Mouse (Mus musculus) CH12.LX (cell line): ENCODE data around the gene Lrp6. TPM values are rescaled to one million over a fixed set of nuclear protein-coding genes. Genes with fewer than 3 reads are reported as not detected.
A peak's percentile ranks its signal among the peaks of the same experiment; 100 is the strongest.

Experiments
- DNase-seq: peaks from one replicate; pipeline ENCODE4 v3.0.0-alpha.2; 2013; ENCODE audit errors: extremely low read depth
- H3K27ac ChIP-seq: 2 replicates; pipeline ENCODE4 v1.5.1; 2012; ENCODE audit warnings: low read depth, mild to moderate bottlenecking, control low read depth, moderate library complexity; ENCODE audit not compliant: insufficient read depth
- H3K27me3 ChIP-seq: replicated peaks from 2 replicates; pipeline ENCODE3; 2012; ENCODE audit warnings: inconsistent platforms
- H3K36me3 ChIP-seq, 2 experiments: replicated peaks in 1 of 2; 2 replicates each; pipeline versions ENCODE3 to v1.6.1; 2012; ENCODE audit warnings: inconsistent platforms in 1 of 2, low read length in 1 of 2, mild to moderate bottlenecking in 1 of 2, mixed read lengths in 1 of 2, moderate library complexity in 1 of 2; ENCODE audit not compliant: control insufficient read depth in 1 of 2, insufficient read depth in 1 of 2
- H3K4me1 ChIP-seq, 2 experiments: 2 replicates each; pipeline ENCODE4 v1.6.1; 2012; ENCODE audit warnings: inconsistent platforms in 1 of 2, moderate library complexity in 1 of 2; ENCODE audit not compliant: insufficient read depth in 2 of 2, control insufficient read depth in 1 of 2
- H3K4me2 ChIP-seq: 2 replicates; pipeline ENCODE4 v1.6.1; 2012; ENCODE audit warnings: low read depth, mild to moderate bottlenecking, control low read depth; ENCODE audit not compliant: poor library complexity, insufficient read depth, severe bottlenecking
- H3K4me3 ChIP-seq, 3 experiments: fragments of 150-350 bp in 1 of 3; sonication (generic) in 1 of 3; replicated peaks in 1 of 3; 2 replicates each; pipeline versions ENCODE3 to v1.5.1; 2011 to 2012; ENCODE audit warnings: low read depth in 2 of 3, low read length in 2 of 3, mild to moderate bottlenecking in 2 of 3, moderate library complexity in 2 of 3, control low read depth in 1 of 3, improper control_type of control experiment in 1 of 3, inconsistent platforms in 1 of 3, mixed read lengths in 1 of 3; ENCODE audit not compliant: poor library complexity in 1 of 3
- H3K79me2 ChIP-seq: replicated peaks from 2 replicates; pipeline ENCODE4 v1.6.1; 2012; ENCODE audit warnings: mild to moderate bottlenecking, moderate library complexity; ENCODE audit not compliant: control insufficient read depth, poor library complexity, insufficient read depth, severe bottlenecking; ENCODE audit errors: extremely low read depth
- H3K9ac ChIP-seq: 2 replicates; pipeline ENCODE4 v1.6.1; 2012; ENCODE audit warnings: low read depth, mild to moderate bottlenecking, control low read depth, moderate library complexity; ENCODE audit not compliant: insufficient read depth
- H3K9me3 ChIP-seq: replicated peaks from 2 replicates; pipeline ENCODE3; 2012; ENCODE audit warnings: low read length, inconsistent platforms, mixed read lengths
- BHLHE40 ChIP-seq: IDR thresholded peaks from 2 replicates; pipeline ENCODE4 v1.6.1; 2011; ENCODE audit warnings: mild to moderate bottlenecking, low read depth, low read length, improper control_type of control experiment
- CHD1 ChIP-seq: IDR thresholded peaks from 2 replicates; pipeline ENCODE4 v1.6.1; 2012; ENCODE audit warnings: low read depth, low read length, improper control_type of control experiment, inconsistent platforms
- CHD2 ChIP-seq: IDR thresholded peaks from 2 replicates; pipeline ENCODE4 v1.6.1; 2011; ENCODE audit warnings: low read length, improper control_type of control experiment
- ELF1 ChIP-seq: IDR thresholded peaks from 2 replicates; pipeline ENCODE4 v1.6.1; 2014; ENCODE audit warnings: low read depth, mild to moderate bottlenecking, inconsistent platforms, low read length, improper control_type of control experiment
- EP300 ChIP-seq: IDR thresholded peaks from 2 replicates; pipeline ENCODE4 v1.6.1; 2011; ENCODE audit warnings: low read length, improper control_type of control experiment
- ETS1 ChIP-seq: conservative IDR thresholded peaks from 2 replicates; pipeline ENCODE4 v1.6.1; 2012; ENCODE audit warnings: low read depth, mild to moderate bottlenecking, inconsistent platforms, low read length, improper control_type of control experiment, moderate library complexity
- GABPA ChIP-seq: IDR thresholded peaks from 2 replicates; pipeline ENCODE4 v1.6.1; 2012; ENCODE audit warnings: low read depth, low read length, improper control_type of control experiment, inconsistent platforms; ENCODE audit not compliant: insufficient replicate concordance
- KAT2A ChIP-seq: IDR thresholded peaks from 2 replicates; pipeline ENCODE4 v1.6.1; 2012; ENCODE audit warnings: low read length, improper control_type of control experiment, inconsistent platforms; ENCODE audit not compliant: insufficient replicate concordance
- MAFK ChIP-seq: IDR thresholded peaks from 2 replicates; pipeline ENCODE4 v1.6.1; 2011; ENCODE audit warnings: low read length, improper control_type of control experiment; ENCODE audit not compliant: insufficient replicate concordance
- MYC ChIP-seq: IDR thresholded peaks from 2 replicates; pipeline ENCODE4 v1.6.1; 2011; ENCODE audit warnings: low read depth, mild to moderate bottlenecking, improper control_type of control experiment, low read length
- POLR2A ChIP-seq: IDR thresholded peaks from 2 replicates; pipeline ENCODE4 v1.6.1; 2011; ENCODE audit warnings: low read depth, mild to moderate bottlenecking, improper control_type of control experiment, low read length
- RAD21 ChIP-seq: IDR thresholded peaks from 2 replicates; pipeline ENCODE4 v1.6.1; 2011; ENCODE audit warnings: low read depth, mild to moderate bottlenecking, low read length, improper control_type of control experiment, moderate library complexity
- RCOR1 ChIP-seq: conservative IDR thresholded peaks from 2 replicates; pipeline ENCODE4 v1.6.1; 2012; ENCODE audit warnings: low read depth, mild to moderate bottlenecking, inconsistent platforms, low read length, improper control_type of control experiment
- USF1 ChIP-seq: IDR thresholded peaks from 2 replicates; pipeline ENCODE4 v1.6.1; 2014; ENCODE audit warnings: low read depth, mild to moderate bottlenecking, inconsistent platforms, low read length, improper control_type of control experiment
- USF2 ChIP-seq: conservative IDR thresholded peaks from 2 replicates; pipeline ENCODE4 v1.6.1; 2011; ENCODE audit warnings: low read depth, low read length, improper control_type of control experiment
- ZC3H11A ChIP-seq: IDR thresholded peaks from 2 replicates; pipeline ENCODE4 v1.6.1; 2012; ENCODE audit warnings: low read depth, mild to moderate bottlenecking, inconsistent platforms, low read length, improper control_type of control experiment
- dilution Hi-C: fragments of 300-500 bp; cut with MboI; formaldehyde crosslinking; loops from 2 replicates; pipeline ENCODE4 v1.14.3; 2020; ENCODE audit warnings: low sequenced_read_pairs; ENCODE audit not compliant: extremely low pct_unique_long_range_greater_than_20kb, extremely low pct_ligation_motif_present
- in situ Hi-C: fragments of 300-500 bp; cut with MboI; formaldehyde crosslinking; loops from 3 replicates; pipeline ENCODE4 v1.14.3; 2019; ENCODE audit warnings: low sequenced_read_pairs, low pct_ligation_motif_present, low pct_unique_long_range_greater_than_20kb, mixed read lengths
- polyA plus RNA-seq: library from polyadenylated mRNA; unstranded; fragments of >175 nt; gene quantifications from 2 replicates; pipeline ENCODE4 v1.2.1, GENCODE M21; 2012; ENCODE audit warnings: low read depth; ENCODE audit not compliant: insufficient read length
- total RNA-seq, 2 experiments: library from RNA; depleted of rRNA; stranded (reverse); fragments of 300-350 nt in 1 of 2; fragments of >200 nt in 1 of 2; gene quantifications; 2 replicates each; pipeline ENCODE4 v1.2.3; 2012 to 2014

Gene Lrp6
- total and polyA plus RNA-seq, 3 experiments = 12.4 to 15.6 (median 13.3) TPM

DNA sequence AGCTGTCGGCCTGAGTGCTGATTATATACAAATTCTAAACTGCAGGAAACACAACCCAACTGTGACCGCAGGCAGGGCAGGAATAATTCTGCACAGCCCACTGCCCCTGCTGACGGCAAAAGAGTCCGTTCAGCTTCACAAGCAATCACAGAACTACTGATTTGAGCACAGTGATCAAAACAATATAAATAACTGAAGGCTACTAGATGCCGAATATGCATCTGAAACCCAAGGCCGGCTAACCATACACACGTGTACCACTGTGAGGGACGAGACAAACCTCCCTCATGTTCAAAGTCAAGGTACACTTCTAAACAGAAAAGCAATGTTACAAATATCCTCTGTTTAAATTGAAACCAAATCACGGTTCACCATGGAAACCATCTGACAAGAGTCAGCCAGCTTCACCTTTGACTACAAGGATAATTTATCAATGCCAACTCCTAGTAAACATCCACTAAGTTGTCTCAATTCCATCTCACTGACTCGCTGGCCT is 57.0 kb downstream of the Lrp6 start:
- Histone ChIP-seq H3K36me3 (peaks cover 14 to 44% of the 10 kb centered on the region in 2 experiments), H3K4me2 (peak overlapping the region; percentile 51), H3K9me3 (no peaks in the 10 kb centered on the region), H3K9ac (peak overlapping the region; percentile 9; the same call in 1 of the 2 replicates)
- dilution Hi-C loops = no loop called here
- peak; percentile 70 for DNase-seq
- TF ChIP-seq ELF1 = no peak
- TF ChIP-seq POLR2A = no peak
- TF ChIP-seq RAD21 = no peak
- no peak for TF ChIP-seq RCOR1
- no peak for TF ChIP-seq CHD1
- TF ChIP-seq, all 38 proteins: peak for 0
- H3K27me3 ChIP-seq = no peaks in the 10 kb centered on the region
- no peaks in the 10 kb centered on the region for H3K79me2 ChIP-seq
- in situ Hi-C loops = no loop called here
- H3K27ac ChIP-seq = no peak overlapping the region
- H3K4me3 ChIP-seq = peak overlapping the region in 2 of 3 experiments; percentile 14 to 40
- peaks cover 0 to 20% of the 10 kb centered on the region in 2 experiments; a peak in 2 of 4 replicates for H3K4me1 ChIP-seq

DNA sequence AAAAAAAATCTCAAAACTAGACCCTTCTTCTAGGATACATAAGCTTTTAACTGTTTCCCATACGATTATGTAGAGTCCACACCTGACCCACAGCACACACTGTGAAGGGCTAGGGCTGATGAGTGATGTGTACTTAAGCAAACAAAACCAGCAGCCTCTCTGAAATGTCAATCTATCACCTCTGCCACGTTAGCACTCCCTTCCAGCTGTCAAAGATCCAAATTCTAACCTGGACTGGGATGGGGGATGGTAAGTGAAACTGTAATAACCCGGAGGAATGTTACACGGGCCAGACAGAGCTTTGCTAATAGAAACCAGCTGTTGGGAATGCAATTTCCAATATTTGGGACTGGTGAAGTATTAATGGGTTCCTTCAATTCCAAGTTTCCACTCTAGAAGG is 61.9 kb downstream of the Lrp6 start:
- H3K4me3 ChIP-seq = no peak overlapping the region
- no peak overlapping the region for H3K9ac ChIP-seq
- TF ChIP-seq ETS1 (no peak), ZC3H11A (no peak), KAT2A (no peak), CHD2 (no peak)
- in situ Hi-C loops (no loop called here), dilution Hi-C loops (no loop called here)
- H3K9me3 ChIP-seq = no peaks in the 10 kb centered on the region
- no peak for DNase-seq
- H3K4me1 ChIP-seq = peaks cover 0 to 11% of the 10 kb centered on the region in 2 experiments; a peak in 2 of 4 replicates
- H3K79me2 ChIP-seq = no peaks in the 10 kb centered on the region
- no peaks in the 10 kb centered on the region for H3K27me3 ChIP-seq
- H3K36me3 ChIP-seq = peaks cover 10 to 54% of the 10 kb centered on the region in 2 experiments
- no peak overlapping the region for H3K27ac ChIP-seq
- H3K4me2 ChIP-seq = no peak overlapping the region

DNA sequence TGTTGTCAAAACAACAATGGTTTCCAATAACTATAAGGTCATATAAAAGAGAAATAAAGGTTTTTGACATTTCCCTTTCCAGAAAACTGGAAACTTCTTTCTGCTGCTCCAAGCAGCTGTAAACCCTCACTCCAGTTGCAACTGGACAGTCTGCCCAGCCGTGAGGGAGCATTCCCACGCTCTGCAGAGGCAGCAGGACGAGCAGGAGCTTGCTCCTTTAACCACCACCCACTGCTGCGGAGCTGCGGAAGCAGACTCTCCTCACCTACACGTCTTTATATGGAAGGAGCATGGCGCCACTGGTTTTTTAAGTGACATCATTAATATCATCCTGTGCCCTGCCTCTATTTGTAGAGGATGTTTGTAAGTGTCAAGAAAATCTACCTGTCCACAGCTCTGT is 64.4 kb downstream of the Lrp6 start:
- H3K36me3 ChIP-seq = peaks cover 9 to 65% of the 10 kb centered on the region in 2 experiments

More for the DNA sequence above, 64.4 kb downstream of the Lrp6 start:
- H3K9ac ChIP-seq = no peak overlapping the region
- H3K4me3 ChIP-seq = no peak overlapping the region
- peaks cover 0 to 12% of the 10 kb centered on the region in 2 experiments; a peak in 2 of 4 replicates for H3K4me1 ChIP-seq
- no peak for TF ChIP-seq GABPA
- no peak for TF ChIP-seq USF1
- no peak for TF ChIP-seq BHLHE40
- TF ChIP-seq MYC = no peak
- no peak for TF ChIP-seq USF2
- no peak for TF ChIP-seq ZC3H11A
- no peak for TF ChIP-seq EP300
- no peak for TF ChIP-seq MAFK
- no peak overlapping the region for H3K4me2 ChIP-seq
- no peaks in the 10 kb centered on the region for H3K27me3 ChIP-seq
- in situ Hi-C loops = no loop called here
- no peaks in the 10 kb centered on the region for H3K79me2 ChIP-seq
- no peak for DNase-seq
- dilution Hi-C loops = no loop called here
- H3K27ac ChIP-seq = no peak overlapping the region
- no peaks in the 10 kb centered on the region for H3K9me3 ChIP-seq
